Mouse (Mus musculus) lung, embryonic 14.5 days (tissue): ENCODE measurements around the gene Itpr2. TPM values are rescaled to one million over a fixed set of nuclear protein-coding genes. Genes with fewer than 3 reads are reported as not detected.

Experiments
- ATAC-seq: fragments of 200-750 bp; cut with Nextera tagmentation; 2 replicates; pipeline ENCODE4 v1.8.0; 2017; ENCODE audit warnings: mild to moderate bottlenecking, moderate TSS enrichment, moderate library complexity; ENCODE audit not compliant: insufficient read depth
- DNase-seq: peaks from one replicate; pipeline ENCODE4 v3.0.0-alpha.2; 2015
- H3K27ac ChIP-seq: fragments of 300-500 bp; sonication (generic); 2 replicates; pipeline ENCODE4 v1.5.1; 2014; ENCODE audit warnings: low read depth, mild to moderate bottlenecking, moderate library complexity
- H3K27me3 ChIP-seq: fragments of 300-500 bp; sonication (generic); 2 replicates; pipeline ENCODE4 v1.6.1; 2014; ENCODE audit warnings: low read length, control low read depth; ENCODE audit not compliant: insufficient read depth
- H3K36me3 ChIP-seq: fragments of 300-500 bp; sonication (generic); 2 replicates; pipeline ENCODE4 v1.6.1; 2014; ENCODE audit warnings: control low read depth; ENCODE audit not compliant: insufficient read depth
- H3K4me1 ChIP-seq: fragments of 300-500 bp; sonication (generic); 2 replicates; pipeline ENCODE4 v1.6.1; 2014; ENCODE audit warnings: antibody characterized with exemption, control low read depth; ENCODE audit not compliant: insufficient read depth
- H3K4me2 ChIP-seq: fragments of 300-500 bp; sonication (generic); 2 replicates; pipeline ENCODE4 v1.6.1; 2014; ENCODE audit warnings: mild to moderate bottlenecking
- H3K4me3 ChIP-seq: fragments of 300-500 bp; sonication (generic); 2 replicates; pipeline ENCODE4 v1.5.1; 2014; ENCODE audit warnings: low read depth, low read length
- H3K9ac ChIP-seq: fragments of 300-500 bp; sonication (generic); 2 replicates; pipeline ENCODE4 v1.6.1; 2014
- H3K9me3 ChIP-seq: fragments of 300-500 bp; sonication (generic); 2 replicates; pipeline ENCODE4 v1.6.1; 2016; ENCODE audit warnings: low read depth, low read length, control low read depth
- CTCF ChIP-seq: IDR thresholded peaks from 2 replicates; pipeline ENCODE4 v1.5.1; 2016; ENCODE audit warnings: antibody characterized with exemption, low read depth
- WGBS: fragments of 180-500 bp; shearing (Covaris S2); extraction: QIAGEN DNeasy Blood & Tissue Kit; methylation state at CpG from one replicate; pipeline ENCODE4 v1.1.7; 2014; 5-methylcytosine and 5-hydroxymethylcytosine counted together
- polyA plus RNA-seq: library from polyadenylated mRNA; unstranded; fragments of >200 nt; fragmentation: Nextera tagmentation; extraction: Ambion mirVana; gene quantifications from 2 replicates; pipeline ENCODE4 v1.2.1, GENCODE M21; 2014

Itpr2 gene
- polyA plus RNA-seq, 1 experiment from 2014 or later: 13.1 TPM

DNA sequence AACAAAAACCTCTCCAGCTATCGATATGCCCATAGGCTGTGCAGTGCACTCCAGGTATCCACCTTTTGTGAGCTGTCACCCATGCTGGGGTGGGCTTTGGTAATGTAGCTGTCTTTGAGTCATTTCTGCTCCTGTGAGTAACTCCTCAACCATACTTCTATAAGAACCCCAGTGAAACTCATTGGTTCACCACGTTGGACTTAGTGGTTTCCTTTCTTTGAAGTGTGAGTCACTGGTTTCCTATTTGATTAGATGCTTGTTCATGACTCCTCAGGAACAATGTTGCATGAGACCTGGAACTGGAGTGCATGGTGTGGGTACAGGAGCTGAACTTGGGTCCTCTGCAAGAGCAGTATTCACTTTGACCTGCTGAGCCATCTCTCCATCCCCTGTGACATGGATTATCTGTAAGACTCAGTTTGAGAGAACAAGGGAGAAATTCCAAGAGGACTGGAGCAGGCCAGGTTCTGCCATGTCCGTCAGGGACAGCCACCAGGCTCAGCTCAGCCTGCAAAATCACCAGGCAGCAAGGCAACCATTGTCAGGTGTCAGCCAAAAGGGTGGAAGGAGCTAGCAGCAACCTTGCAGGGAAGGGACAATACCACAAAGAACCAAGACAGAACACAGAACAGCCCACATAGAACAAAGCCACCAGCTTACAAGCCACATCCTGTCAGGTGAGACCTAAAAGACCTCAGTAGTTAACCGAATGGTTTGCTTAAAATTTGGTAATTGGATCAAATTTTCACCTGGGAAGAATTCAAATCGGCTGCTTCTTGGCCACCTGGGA is 19.6 kb upstream of the Itpr2 start:
- Histone ChIP-seq H3K9ac (no peak overlapping the region), H3K4me1 (no peaks in the 10 kb centered on the region), H3K36me3 (no peaks in the 10 kb centered on the region), H3K9me3 (no peaks in the 10 kb centered on the region; the same call in 1 of the 2 replicates), H3K27ac (no peak overlapping the region), H3K4me3 (no peak overlapping the region), H3K27me3 (no peaks in the 10 kb centered on the region), H3K4me2 (no peak overlapping the region)
- 81% methylated on average over 5 of the region's 5 CpGs for WGBS
- DNase-seq (no peak), ATAC-seq (no peak)
- no peak for TF ChIP-seq CTCF

GRCm38 (mm10) chr6:146519019-146519418 is 17.0 kb upstream of the Itpr2 start:
- WGBS: 68% methylated on average over 2 of the region's 2 CpGs
- Histone ChIP-seq H3K4me3 (no peak overlapping the region), H3K9ac (no peak overlapping the region), H3K27ac (no peak overlapping the region), H3K36me3 (no peaks in the 10 kb centered on the region), H3K4me1 (peaks cover 4% of the 10 kb centered on the region), H3K9me3 (no peaks in the 10 kb centered on the region), H3K27me3 (no peaks in the 10 kb centered on the region), H3K4me2 (no peak overlapping the region)
- no peak for TF ChIP-seq CTCF
- DNase-seq: no peak
- ATAC-seq: no peak

DNA sequence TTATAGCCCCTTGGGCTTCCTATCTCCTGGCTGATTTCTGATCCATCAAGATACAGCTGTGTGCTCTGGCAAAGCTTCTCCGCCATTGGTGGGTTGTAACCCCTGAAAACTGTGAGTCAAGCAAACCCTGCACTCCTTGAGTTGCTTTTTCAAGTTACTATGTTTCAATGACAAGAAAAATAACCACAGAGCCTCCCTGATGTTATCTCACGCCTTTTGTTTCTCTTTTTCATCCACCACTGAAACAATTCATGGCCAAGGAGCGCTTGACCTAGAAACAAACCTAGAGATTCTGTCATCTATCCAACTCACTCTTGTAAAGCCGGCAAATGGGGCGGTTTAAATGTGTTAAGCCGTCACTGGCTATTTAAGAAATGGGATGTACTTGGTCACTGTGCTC is 13.9 kb upstream of the Itpr2 start:
- Histone ChIP-seq H3K9ac (no peak overlapping the region), H3K27ac (no peak overlapping the region), H3K9me3 (no peaks in the 10 kb centered on the region), H3K4me1 (peaks cover 8% of the 10 kb centered on the region), H3K36me3 (no peaks in the 10 kb centered on the region), H3K27me3 (no peaks in the 10 kb centered on the region), H3K4me2 (no peak overlapping the region), H3K4me3 (no peak overlapping the region)
- no peak for TF ChIP-seq CTCF
- DNase-seq (no peak), ATAC-seq (no peak)
- WGBS: 52% methylated on average over 6 of the region's 6 CpGs

GRCm38 (mm10) chr6:146514531-146514948 is 12.5 kb upstream of the Itpr2 start:
- Histone ChIP-seq H3K4me1 (peaks cover 8% of the 10 kb centered on the region), H3K27ac (no peak overlapping the region), H3K4me2 (no peak overlapping the region), H3K36me3 (no peaks in the 10 kb centered on the region), H3K9ac (no peak overlapping the region), H3K27me3 (no peaks in the 10 kb centered on the region), H3K9me3 (no peaks in the 10 kb centered on the region), H3K4me3 (no peak overlapping the region)
- TF ChIP-seq CTCF: no peak
- WGBS: 45% methylated on average over 7 of the region's 7 CpGs
- DNase-seq (peak; percentile 32), ATAC-seq (no peak)

DNA sequence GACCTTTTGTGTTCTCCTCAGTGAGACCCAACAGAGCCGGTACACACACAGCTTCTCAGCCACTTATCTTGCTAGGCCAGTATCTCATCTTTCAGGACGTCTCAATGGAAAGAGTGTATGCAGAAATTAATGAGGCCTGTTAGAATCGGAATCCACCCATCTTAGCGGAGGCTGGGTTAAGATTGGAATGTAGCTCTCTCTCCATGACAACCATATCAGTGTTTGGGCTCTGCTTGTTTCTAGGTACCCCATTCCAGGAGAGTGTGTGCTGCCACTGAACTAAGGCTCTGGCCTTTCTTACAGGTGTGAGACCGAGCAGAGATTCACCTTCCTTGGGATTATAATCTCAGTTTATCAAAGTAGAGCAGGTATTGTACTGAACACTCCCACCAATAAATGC is 11.9 kb upstream of the Itpr2 start:
- no peak for TF ChIP-seq CTCF
- no peak overlapping the region for H3K4me2 ChIP-seq
- H3K36me3 ChIP-seq: no peaks in the 10 kb centered on the region
- no peak overlapping the region for H3K27ac ChIP-seq
- no peak overlapping the region for H3K4me3 ChIP-seq
- H3K4me1 ChIP-seq: peaks cover 8% of the 10 kb centered on the region
- H3K27me3 ChIP-seq: no peaks in the 10 kb centered on the region
- H3K9me3 ChIP-seq: no peaks in the 10 kb centered on the region
- DNase-seq (peak; percentile 41), ATAC-seq (peak; percentile 61)
- WGBS: 18% methylated on average over 5 of the region's 5 CpGs
- no peak overlapping the region for H3K9ac ChIP-seq

- WGBS: 27% methylated on average over 8 of the region's 8 CpGs
- Histone ChIP-seq H3K4me2 (no peak overlapping the region), H3K4me3 (no peak overlapping the region), H3K27me3 (no peaks in the 10 kb centered on the region), H3K9me3 (no peaks in the 10 kb centered on the region), H3K27ac (no peak overlapping the region), H3K9ac (no peak overlapping the region), H3K4me1 (peaks cover 8% of the 10 kb centered on the region), H3K36me3 (no peaks in the 10 kb centered on the region)
- TF ChIP-seq CTCF: no peak
- DNase-seq (peak; percentile 87), ATAC-seq (peak; percentile 82)
These were observed 11.4 kb upstream of the Itpr2 start for GRCm38 (mm10) chr6:146513384-146513783.

DNA sequence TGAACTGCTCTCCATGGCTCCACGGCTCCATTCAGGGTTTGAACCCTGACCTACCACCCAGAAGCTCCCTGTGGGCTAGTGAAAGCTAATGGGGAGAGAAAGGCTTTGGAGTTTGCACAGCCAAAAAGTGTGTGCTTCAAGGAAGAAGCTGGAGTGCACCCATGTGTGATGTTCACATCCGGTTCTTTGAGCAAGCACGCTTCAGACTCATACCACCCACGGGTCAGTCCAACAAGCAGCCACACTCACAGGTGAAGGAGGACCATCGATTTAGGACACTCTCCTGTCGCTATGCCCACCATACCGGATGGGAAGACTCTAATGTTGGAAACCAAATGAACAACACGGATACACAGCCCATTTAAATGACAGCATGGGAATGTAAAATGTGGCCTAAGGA is 9.5 kb upstream of the Itpr2 start:
- DNase-seq: no peak
- Histone ChIP-seq H3K36me3 (no peaks in the 10 kb centered on the region), H3K27me3 (no peaks in the 10 kb centered on the region), H3K4me1 (peaks cover 8% of the 10 kb centered on the region), H3K9me3 (no peaks in the 10 kb centered on the region), H3K4me3 (no peak overlapping the region), H3K4me2 (no peak overlapping the region), H3K27ac (no peak overlapping the region), H3K9ac (no peak overlapping the region)
- no peak for ATAC-seq
- TF ChIP-seq CTCF: no peak
- WGBS: 85% methylated on average over 8 of the region's 8 CpGs
